Mouse (Mus musculus): Measurements from ENCODE around the gene Olfr1423. TPM values are rescaled to one million over a fixed set of nuclear protein-coding genes. Genes with fewer than 3 reads are reported as not detected.

Olfr1423 gene
- total and polyA plus RNA-seq, 2 experiments: not detected

DNA sequence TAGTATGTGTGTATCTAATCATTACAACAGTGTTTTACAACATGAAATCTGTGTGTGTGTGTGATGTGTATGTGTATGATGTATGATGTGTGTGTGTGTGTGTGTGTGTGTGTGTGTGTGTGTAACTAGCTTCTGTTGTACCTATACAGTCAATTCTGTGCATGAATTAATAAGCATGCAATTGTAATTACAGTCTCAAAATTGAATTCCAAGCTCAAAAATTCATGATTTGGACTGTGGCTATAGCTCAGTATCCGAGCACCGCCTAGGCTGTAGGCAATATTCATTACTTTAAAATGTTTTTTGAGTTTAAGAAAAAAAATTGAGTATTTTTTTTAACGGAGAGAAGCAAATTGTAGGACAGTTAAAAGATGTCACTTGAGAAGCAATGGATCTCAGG is 39.4 kb downstream of the Olfr1423 start:
- Histone ChIP-seq H3K9ac (ENCODE audit: low read depth, low read length) (no peak overlapping the region), H3K27ac (replicated peaks; ENCODE audit: insufficient read depth, low read depth, low read length) (no peak overlapping the region), H3K27me3 (ENCODE audit: control insufficient read depth, insufficient read depth, low read length) (no peaks in the 10 kb centered on the region), H3K4me3 (ENCODE audit: insufficient read depth, low read depth, low read length) (no peak overlapping the region), H3K79me2 (ENCODE audit: control insufficient read depth, insufficient read depth, low read length) (no peaks in the 10 kb centered on the region), H3K4me1 (ENCODE audit: control insufficient read depth, insufficient read depth, low read length) (peaks cover 7% of the 10 kb centered on the region), H3K36me3 (ENCODE audit: control insufficient read depth, insufficient read depth, low read length) (no peaks in the 10 kb centered on the region)
- WGBS: 44% methylated on average over 3 of the region's 3 CpGs
- no peak for DNase-seq (ENCODE audit: extremely low read depth, low read depth, low spot score)
- no peak for TF ChIP-seq POLR2A (IDR thresholded peaks at IDR 0.05; ENCODE audit: extremely low read depth, insufficient read depth, low read length)
- no peak for TF ChIP-seq CTCF (IDR thresholded peaks at IDR 0.05; ENCODE audit: low read depth, low read length)

DNA sequence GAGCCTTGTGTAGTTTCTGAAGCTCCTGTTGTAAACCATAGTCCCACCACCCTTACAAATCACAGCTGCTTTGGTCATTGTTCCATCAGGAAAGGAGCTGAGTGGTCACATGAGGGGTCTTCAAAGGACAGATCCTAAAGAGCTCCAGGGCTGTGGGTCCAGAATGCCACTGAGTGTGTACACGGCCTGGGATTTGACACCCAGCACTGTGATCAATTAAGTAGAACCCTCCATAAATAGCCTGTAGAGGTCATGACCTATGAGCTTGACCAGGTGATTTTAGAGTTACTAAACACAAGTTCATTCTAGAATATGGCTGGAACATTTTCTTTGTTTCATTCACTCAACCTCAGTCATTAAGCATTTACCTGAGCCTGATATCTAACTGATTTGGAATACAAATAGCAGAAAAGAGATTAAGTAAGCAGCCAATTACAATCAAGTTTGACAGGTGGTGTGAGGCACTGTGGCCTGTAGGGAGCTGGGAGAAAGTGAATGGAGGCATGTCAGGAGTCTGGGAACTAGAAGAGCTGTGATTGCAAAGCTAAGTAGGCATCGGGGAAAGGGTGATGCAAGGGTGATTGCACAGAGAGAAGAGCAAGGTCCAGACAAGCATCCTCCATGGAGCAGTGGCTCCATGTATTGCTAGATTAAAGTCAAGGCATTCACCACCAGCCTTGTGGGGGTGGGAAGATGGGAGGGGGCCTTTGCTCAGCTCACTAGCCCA is 45.2 kb downstream of the Olfr1423 start:
- no peaks in the 10 kb centered on the region for H3K27me3 ChIP-seq (ENCODE audit: control insufficient read depth, insufficient read depth, low read length)
- no peak overlapping the region for H3K9ac ChIP-seq (ENCODE audit: low read depth, low read length)
- 16% methylated on average over 2 of the region's 2 CpGs for WGBS
- H3K4me3 ChIP-seq (ENCODE audit: insufficient read depth, low read depth, low read length): no peak overlapping the region
- H3K79me2 ChIP-seq (ENCODE audit: control insufficient read depth, insufficient read depth, low read length): no peaks in the 10 kb centered on the region
- DNase-seq (ENCODE audit: extremely low read depth, low read depth, low spot score): peak; percentile 94
- TF ChIP-seq CTCF (IDR thresholded peaks at IDR 0.05; ENCODE audit: low read depth, low read length) (no peak), POLR2A (IDR thresholded peaks at IDR 0.05; ENCODE audit: extremely low read depth, insufficient read depth, low read length) (no peak)
- H3K4me1 ChIP-seq (ENCODE audit: control insufficient read depth, insufficient read depth, low read length): peaks cover 15% of the 10 kb centered on the region
- H3K36me3 ChIP-seq (ENCODE audit: control insufficient read depth, insufficient read depth, low read length): peaks cover 16% of the 10 kb centered on the region
- peak overlapping the region; percentile 93 for H3K27ac ChIP-seq (replicated peaks; ENCODE audit: insufficient read depth, low read depth, low read length)

DNA sequence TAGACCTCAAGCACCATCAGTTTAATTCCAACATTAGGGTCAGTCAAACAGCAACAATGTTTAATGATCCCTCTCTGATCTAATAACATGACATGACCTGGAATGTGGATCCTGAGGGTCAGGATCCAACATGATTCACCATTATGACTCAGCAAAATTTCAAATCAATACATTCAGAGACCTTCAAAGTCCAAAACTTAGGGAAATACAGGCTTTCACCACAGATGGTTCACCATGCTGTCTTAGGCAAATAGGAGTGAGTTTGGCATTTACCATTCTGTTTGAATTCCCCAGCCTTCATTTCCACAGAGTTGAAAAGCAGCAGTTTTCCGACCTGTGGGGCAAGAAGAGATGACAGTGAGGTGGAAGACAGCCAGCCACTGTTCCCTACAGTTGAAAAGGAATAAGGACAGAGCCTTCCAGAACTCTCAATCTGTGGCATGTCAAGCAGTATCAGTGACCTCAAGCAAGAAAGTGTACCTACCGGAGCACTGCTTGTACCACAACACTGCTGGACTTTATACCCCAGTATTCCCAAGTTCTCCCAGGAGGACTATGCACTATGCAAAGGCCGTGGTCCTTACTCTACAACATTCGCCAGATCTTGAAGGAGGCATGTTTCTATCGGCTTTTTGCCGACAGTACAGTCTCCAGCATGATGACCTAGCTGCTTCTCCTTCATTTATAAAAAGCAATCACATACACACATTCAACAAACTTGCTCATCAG is 46.2 kb downstream of the Olfr1423 start:
- Histone ChIP-seq H3K79me2 (ENCODE audit: control insufficient read depth, insufficient read depth, low read length) (no peaks in the 10 kb centered on the region), H3K9ac (ENCODE audit: low read depth, low read length) (no peak overlapping the region), H3K4me1 (ENCODE audit: control insufficient read depth, insufficient read depth, low read length) (peaks cover 15% of the 10 kb centered on the region), H3K27me3 (ENCODE audit: control insufficient read depth, insufficient read depth, low read length) (no peaks in the 10 kb centered on the region), H3K4me3 (ENCODE audit: insufficient read depth, low read depth, low read length) (no peak overlapping the region), H3K36me3 (ENCODE audit: control insufficient read depth, insufficient read depth, low read length) (peaks cover 21% of the 10 kb centered on the region), H3K27ac (replicated peaks; ENCODE audit: insufficient read depth, low read depth, low read length) (peak overlapping the region; percentile 93)
- DNase-seq (ENCODE audit: extremely low read depth, low read depth, low spot score): peak; percentile 87
- WGBS: 62% methylated on average over 6 of the region's 6 CpGs
- TF ChIP-seq POLR2A (IDR thresholded peaks at IDR 0.05; ENCODE audit: extremely low read depth, insufficient read depth, low read length): no peak
- no peak for TF ChIP-seq CTCF (IDR thresholded peaks at IDR 0.05; ENCODE audit: low read depth, low read length)

DNA sequence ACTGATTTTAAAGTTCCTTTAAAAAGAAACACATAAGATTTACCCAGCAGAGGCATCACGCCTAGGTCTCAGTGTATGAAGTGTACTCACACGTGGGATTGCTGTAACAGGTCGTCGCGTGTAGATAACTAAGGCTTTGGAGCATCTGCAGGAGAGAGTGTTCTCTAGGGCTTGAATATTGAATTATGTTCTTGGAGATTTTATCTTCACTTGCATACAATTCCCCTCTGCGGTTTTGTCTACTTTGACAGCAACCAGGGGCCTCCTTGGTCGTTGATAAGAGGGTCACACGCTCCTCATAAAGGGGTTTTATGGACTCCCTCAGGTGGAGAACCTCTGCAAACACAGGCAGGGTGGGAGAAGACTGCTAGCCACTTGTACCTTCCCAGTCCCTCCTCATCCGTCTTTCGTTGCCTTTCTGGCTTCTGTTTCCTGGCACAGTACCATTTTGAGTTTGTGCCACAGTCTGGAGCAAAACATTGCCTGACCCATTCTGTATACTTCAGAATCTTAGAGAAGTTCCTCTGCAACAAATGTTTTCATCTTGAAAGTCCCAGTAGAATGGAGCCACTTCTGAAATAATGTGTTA is 48.6 kb downstream of the Olfr1423 start:
- Histone ChIP-seq H3K27me3 (ENCODE audit: control insufficient read depth, insufficient read depth, low read length) (no peaks in the 10 kb centered on the region), H3K79me2 (ENCODE audit: control insufficient read depth, insufficient read depth, low read length) (no peaks in the 10 kb centered on the region), H3K9ac (ENCODE audit: low read depth, low read length) (no peak overlapping the region), H3K4me3 (ENCODE audit: insufficient read depth, low read depth, low read length) (no peak overlapping the region), H3K4me1 (ENCODE audit: control insufficient read depth, insufficient read depth, low read length) (peaks cover 15% of the 10 kb centered on the region), H3K36me3 (ENCODE audit: control insufficient read depth, insufficient read depth, low read length) (peaks cover 36% of the 10 kb centered on the region), H3K27ac (replicated peaks; ENCODE audit: insufficient read depth, low read depth, low read length) (no peak overlapping the region)
- WGBS: 77% methylated on average over 10 of the region's 10 CpGs
- TF ChIP-seq POLR2A (IDR thresholded peaks at IDR 0.05; ENCODE audit: extremely low read depth, insufficient read depth, low read length) (no peak), CTCF (IDR thresholded peaks at IDR 0.05; ENCODE audit: low read depth, low read length) (no peak)
- DNase-seq (ENCODE audit: extremely low read depth, low read depth, low spot score): peak; percentile 40

DNA sequence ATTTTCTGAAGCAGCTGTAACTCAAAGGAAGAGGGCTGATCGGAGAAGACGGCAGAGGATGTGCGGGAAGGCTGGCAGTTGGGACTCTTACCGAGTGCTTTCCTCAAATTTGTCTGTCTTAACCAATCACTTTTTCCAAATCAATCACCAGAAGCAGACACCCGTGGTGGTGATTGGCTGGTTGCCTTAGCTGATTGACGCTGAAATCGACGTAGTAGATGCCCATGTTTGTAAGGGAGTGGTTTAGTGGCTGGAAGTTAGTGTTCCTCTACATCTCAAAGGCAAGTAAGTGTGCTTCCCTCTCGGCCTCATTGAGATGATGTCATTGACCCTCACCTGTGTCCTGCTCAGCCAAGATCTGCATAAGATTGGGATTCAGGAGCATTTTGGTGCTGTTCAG is 49.1 kb downstream of the Olfr1423 start:
- Histone ChIP-seq H3K9ac (ENCODE audit: low read depth, low read length) (no peak overlapping the region), H3K36me3 (ENCODE audit: control insufficient read depth, insufficient read depth, low read length) (peaks cover 39% of the 10 kb centered on the region), H3K4me1 (ENCODE audit: control insufficient read depth, insufficient read depth, low read length) (peaks cover 15% of the 10 kb centered on the region), H3K27ac (replicated peaks; ENCODE audit: insufficient read depth, low read depth, low read length) (no peak overlapping the region), H3K27me3 (ENCODE audit: control insufficient read depth, insufficient read depth, low read length) (no peaks in the 10 kb centered on the region), H3K4me3 (ENCODE audit: insufficient read depth, low read depth, low read length) (no peak overlapping the region), H3K79me2 (ENCODE audit: control insufficient read depth, insufficient read depth, low read length) (no peaks in the 10 kb centered on the region)
- DNase-seq (ENCODE audit: extremely low read depth, low read depth, low spot score): no peak
- TF ChIP-seq CTCF (IDR thresholded peaks at IDR 0.05; ENCODE audit: low read depth, low read length) (no peak), POLR2A (IDR thresholded peaks at IDR 0.05; ENCODE audit: extremely low read depth, insufficient read depth, low read length) (no peak)
- WGBS: 74% methylated on average over 9 of the region's 9 CpGs
